Mouse (Mus musculus) gonadal fat pad, adult 2 months (tissue): ENCODE results near the gene Scgb2b18. TPM values are rescaled to one million over a fixed set of nuclear protein-coding genes. Genes with fewer than 3 reads are reported as not detected.
"Not testable (repeated sequence)": the region's sequence is repeated elsewhere in the genome, so short reads cannot be mapped to it uniquely, and the experiment has no call there.

Experiments used
- DNase-seq: peaks from one replicate; pipeline ENCODE4 v3.0.0-alpha.2; 2012; ENCODE audit warnings: low read depth
- polyA plus RNA-seq: library from polyadenylated mRNA; depleted of rRNA; stranded (reverse); fragments of >200 nt; gene quantifications from 2 replicates; pipeline ENCODE4 v1.2.3, GENCODE M21; 2012; rRNA removed

Gene Scgb2b18
- not detected in 2 replicates for polyA plus RNA-seq

GRCm38 (mm10) chr7:33173764-33174163, at the start of gene Scgb2b18:
Gene Scgb2b18 (minus strand): TSS chr7:33173864.
- DNase-seq = not testable (repeated sequence)

GRCm38 (mm10) chr7:33185268-33185667, 11.6 kb upstream of the Scgb2b18 start, which contains the start of gene Scgb1b18:
Gene Scgb1b18 (plus strand): TSS chr7:33185568.
- not testable (repeated sequence) for DNase-seq

Other genes starting within 250 kb of the Scgb2b18 start
- gene Scgb2b17, start 117.3 kb downstream of the Scgb2b18 start, polyA plus RNA-seq = not detected in 2 replicates
- not detected in 2 replicates for gene Scgb1b17, start 110.4 kb downstream of the Scgb2b18 start, polyA plus RNA-seq
- not detected in 2 replicates for gene Scgb1b18, start 11.7 kb upstream of the Scgb2b18 start, polyA plus RNA-seq
- gene Scgb2b19, start 106.5 kb upstream of the Scgb2b18 start, polyA plus RNA-seq = not detected in 2 replicates
- not detected in 2 replicates for gene Scgb1b19, start 113.4 kb upstream of the Scgb2b18 start, polyA plus RNA-seq
- gene Scgb2b20, start 192.5 kb upstream of the Scgb2b18 start, polyA plus RNA-seq = not detected in 2 replicates
- not detected in 2 replicates for gene Scgb1b20, start 199.4 kb upstream of the Scgb2b18 start, polyA plus RNA-seq